Mouse (Mus musculus) adrenal gland, adult 8-10 months (tissue): ENCODE measurements around the gene Spata5. TPM values are rescaled to one million over a fixed set of nuclear protein-coding genes. Genes with fewer than 3 reads are reported as not detected.
"Not testable (repeated sequence)": the region's sequence is repeated elsewhere in the genome, so short reads cannot be mapped to it uniquely, and the experiment has no call there.

Experiments
- DNase-seq: peaks from one replicate; pipeline ENCODE4 v3.0.0; 2022
- total RNA-seq, 4 experiments: library from RNA; stranded (reverse); gene quantifications; 2 replicates each; pipeline ENCODE4 v1.2.4; 2022

Gene Spata5
- total RNA-seq, 4 experiments from 2014 or later = 35.1 to 47.3 (median 38.7) TPM

DNA sequence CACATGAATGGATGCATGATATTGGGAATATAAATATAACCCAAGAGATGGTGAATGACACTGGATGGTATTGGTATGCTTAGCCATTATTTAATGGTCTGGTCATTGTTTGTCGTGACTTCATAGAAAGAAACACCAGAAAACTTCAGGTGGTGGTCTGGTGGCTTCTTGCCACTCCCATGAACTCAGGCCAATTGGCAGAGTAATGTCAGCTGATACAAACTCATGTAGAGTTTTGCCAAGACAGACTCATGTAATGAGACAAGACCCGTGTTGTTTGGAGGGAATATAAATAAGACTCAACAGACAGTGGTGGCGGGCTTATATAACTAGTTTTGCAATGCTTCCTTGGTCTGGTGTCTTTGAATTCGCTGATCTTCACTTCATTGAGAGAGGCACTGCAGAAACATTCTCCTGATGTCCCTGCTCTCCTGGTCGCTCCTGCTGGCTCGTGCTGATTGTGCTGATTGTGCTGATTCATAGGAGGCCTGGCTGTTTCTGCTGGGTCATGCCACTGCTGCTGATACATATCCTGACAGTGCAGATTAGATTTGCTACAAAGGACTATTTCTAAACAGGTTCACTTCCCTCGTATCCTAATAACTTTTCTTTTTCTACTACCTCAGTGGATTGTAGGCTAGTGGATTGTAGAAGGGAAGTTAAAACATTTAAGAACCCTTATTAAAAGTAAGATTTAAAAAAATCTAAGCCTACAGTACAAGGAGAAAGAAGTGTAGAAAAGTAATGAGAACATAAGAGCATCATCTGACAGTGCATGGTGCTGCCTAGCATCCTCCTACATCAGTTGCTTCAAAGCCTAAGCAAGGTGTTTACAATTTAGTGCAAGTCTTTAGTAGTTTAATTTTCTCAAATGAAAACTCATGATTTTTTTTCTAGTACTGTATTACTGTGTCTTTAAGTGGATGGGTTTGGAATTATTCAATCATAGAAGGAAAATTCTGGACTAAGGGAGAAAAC is 90.6 kb downstream of the Spata5 start:
- DNase-seq = peak; percentile 4

DNA sequence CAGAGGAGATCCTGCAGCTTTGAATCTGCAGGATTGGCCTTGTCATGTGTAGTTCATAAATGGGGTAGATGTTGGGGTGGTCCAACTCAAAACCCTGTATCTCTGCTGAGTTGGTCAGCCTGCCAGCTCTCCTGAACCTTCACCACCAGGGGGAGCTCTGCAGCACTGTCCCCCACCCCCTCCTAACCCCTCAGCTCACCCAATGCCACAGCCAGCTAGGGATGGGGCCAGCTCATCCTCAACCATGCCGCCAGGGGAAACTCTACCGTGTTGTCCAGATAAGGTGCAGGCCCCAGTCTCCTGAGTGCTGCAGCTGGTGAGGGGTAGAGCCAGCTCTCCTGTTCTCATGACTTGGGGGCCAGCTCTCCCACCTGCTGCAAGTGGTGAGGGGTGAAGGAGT is 95.8 kb downstream of the Spata5 start:
- peak; percentile 9 for DNase-seq

- DNase-seq = no peak
Observed at GRCm38 (mm10) chr3:37516379-37516778, 96.7 kb downstream of the Spata5 start.

DNA sequence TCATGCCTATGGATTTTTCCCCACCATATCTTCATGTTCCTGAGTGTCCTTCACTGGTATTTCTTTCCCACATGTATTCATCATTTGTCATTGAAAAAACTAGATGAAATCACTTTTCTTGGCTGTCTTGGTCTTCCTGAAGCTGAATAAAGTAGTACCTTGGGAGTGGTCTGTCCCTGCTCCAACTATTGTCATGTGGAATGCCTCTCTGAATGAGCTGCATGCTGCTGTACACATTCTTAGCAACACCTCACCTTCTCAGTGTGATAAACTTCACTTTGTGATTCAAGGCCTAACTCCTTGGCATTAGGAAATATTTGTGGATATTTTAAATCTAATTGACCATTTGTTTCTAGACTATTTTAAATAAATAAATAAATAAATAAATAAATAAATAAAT is 98.9 kb downstream of the Spata5 start:
- no peak for DNase-seq

GRCm38 (mm10) chr3:37520334-37521023 is 100.8 kb downstream of the Spata5 start:
- no peak for DNase-seq

DNA sequence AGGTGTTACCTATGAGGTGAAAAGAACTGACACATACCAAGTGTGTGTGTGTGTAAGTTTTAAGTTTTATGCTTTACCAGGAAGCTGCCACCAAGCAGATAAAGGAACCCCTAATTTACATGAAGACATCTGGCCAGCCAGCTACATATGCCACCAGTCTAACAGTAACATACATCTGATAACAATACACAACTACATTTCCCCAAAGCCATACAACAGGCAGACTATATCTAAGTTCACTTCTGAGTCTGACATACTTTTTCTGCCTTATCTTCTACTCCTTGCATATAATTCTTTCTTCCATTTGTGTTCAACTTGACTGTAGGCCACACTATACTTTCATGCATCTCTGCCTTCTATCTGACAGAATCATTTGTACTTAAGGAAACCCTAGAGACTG is 112.4 kb downstream of the Spata5 start:
- DNase-seq = no peak

GRCm38 (mm10) chr3:37540701-37541100 is 121.0 kb downstream of the Spata5 start:
- DNase-seq = not testable (repeated sequence)

GRCm38 (mm10) chr3:37546351-37546750 is 126.7 kb downstream of the Spata5 start:
- DNase-seq = no peak

DNA sequence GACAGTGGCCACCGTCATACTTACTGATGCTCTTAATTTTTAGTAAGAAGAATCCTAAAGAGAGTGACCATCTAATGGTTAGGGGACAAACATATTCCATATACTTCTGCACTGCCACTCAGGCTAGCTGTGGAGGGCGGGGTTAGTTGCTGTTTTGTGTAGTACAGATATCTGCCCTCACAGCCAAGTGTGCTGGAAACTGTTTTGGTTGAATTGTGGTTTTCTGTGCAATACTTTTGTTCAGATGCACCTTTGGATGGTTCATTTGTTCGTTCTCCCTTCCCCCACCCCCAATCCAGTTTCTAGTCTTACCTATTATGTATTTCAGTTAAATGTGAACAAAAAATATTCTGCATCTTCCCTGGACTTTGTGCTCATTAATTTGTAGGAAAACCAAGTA is 130.5 kb downstream of the Spata5 start:
- no peak for DNase-seq

GRCm38 (mm10) chr3:37550594-37550993 is 130.9 kb downstream of the Spata5 start:
- DNase-seq = no peak

DNA sequence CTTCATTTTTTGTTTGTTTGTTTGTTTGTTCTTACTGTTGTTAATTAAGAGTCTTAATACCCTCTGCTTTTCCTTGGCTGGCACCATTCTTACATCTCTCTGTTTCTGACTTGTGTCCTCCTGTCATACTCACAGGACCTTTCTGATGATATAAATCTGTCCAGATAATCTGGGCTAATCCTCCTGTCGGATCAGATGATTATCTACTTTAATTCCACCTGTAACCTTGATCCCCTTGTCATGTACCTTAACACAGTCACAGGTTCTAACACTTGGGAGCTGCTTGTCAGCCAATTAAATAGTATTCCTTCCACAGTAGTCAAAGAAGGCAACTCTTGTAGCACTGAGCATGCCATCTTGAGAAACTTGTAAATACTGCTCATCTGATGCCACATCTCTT is 131.8 kb downstream of the Spata5 start:
- DNase-seq = no peak

DNA sequence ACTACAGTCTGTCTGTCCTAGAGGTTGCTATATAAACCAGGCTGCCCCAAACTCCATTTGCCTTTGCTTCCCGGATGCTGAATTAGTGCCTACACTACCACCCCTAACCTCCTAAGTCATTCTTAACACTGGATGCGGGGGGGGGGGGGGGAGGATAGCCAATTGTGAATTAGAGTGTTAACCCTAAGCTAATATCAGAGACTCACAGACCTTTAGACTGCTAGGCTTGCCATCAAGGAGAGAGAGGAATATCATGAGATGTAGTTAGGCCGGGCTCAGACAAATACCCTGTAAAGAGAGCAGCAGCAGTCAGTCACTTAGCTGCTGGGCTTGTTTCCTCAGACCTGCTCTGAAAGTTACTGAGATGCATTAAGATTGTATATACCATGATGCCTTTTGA is 132.5 kb downstream of the Spata5 start:
- DNase-seq = no peak

GRCm38 (mm10) chr3:37553371-37554033 is 133.8 kb downstream of the Spata5 start:
- DNase-seq = no peak

DNA sequence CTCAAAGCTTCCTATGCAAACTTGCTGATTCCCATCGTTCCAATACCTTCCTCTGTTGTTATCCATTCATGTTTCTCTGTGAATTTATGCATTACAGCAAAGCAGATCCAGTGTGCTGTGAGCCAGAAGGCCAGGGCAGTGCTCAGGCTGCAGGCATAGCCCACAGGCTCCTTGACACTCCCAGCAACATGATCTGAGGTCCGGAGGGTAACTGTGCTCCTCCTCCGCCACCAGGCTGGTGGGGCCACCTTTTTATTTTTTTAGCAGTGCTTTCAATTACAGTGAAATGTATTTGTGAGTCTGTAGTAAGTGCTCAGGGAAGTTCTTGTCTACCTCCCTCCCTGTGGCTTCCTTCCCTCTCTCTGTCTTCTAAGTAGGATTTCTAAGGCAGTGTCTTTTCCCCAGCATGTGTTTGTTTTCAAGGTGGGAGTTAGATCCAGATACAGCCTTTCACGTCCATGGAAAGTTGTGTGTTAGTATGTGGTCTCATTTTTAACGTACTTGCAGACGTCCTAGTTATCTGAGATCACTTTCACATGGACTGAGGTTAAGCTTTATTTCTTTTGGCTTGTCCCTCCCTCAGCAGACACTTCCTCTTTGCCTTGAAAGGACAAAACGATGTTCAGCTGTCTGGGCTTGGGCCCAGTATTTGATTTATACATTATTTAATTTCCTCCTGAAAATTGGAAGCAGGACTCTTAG is 136.9 kb downstream of the Spata5 start:
- DNase-seq = no peak

- DNase-seq = no peak
Observed at GRCm38 (mm10) chr3:37557741-37558479, 138.2 kb downstream of the Spata5 start.

DNA sequence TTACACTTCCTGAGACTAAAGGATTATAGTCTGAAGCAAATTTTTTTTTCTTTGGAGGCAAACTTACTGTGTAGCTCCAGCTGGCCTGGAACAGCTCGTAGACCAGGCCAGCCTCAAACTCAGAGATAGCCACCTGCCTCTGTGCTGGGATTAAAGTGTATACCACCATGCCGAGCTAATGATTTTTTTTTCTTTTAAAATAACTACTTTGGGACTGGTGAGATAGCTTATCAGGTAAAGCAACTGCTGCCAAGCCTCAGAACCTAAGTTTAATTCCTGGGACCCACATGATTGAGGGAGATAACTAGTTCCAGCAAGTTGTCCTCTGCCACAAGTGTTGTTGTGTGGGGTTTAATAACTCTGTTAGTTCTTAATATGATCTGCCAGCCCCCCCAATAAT is 139.6 kb downstream of the Spata5 start:
- no peak for DNase-seq

DNA sequence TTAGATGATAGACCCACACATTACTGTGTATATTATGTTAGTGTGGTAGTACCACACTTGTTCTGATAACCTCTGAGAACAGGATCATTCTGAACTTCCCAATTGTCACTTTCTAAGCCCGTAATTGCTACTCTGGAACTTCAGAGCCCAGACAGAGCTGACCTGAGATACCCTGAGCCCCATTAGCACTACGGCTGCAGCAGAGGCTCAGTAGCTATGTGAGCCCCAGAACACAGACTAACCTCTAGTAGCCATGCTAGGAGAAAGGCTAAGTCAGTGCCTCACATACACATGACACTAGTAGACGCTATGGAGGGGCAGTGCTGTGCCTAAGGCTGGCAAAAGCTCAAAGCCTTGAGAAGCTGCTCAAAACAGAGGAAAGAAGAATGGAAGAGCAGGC is 141.8 kb downstream of the Spata5 start:
- DNase-seq = no peak

DNA sequence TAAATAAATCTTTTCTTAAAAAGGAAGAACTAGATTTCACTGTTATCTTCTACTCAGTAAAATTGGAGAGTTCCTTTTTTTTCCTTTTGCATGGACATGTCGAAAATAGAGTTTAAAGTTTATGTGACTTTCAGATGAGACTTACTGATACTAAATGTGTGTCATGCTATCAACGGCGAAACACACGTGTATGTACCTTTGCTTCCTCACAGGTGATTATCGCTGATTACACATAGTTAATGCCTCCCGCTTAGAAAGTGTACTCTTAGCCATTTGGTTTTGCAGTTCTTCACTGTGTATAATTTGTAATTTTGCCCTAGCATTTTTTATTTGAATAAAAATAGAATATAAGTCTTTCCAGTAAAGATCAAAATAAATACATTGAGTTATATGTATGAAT is 146.4 kb downstream of the Spata5 start:
- no peak for DNase-seq

- DNase-seq = no peak
Observed at GRCm38 (mm10) chr3:37567505-37567904, 147.8 kb downstream of the Spata5 start.

DNA sequence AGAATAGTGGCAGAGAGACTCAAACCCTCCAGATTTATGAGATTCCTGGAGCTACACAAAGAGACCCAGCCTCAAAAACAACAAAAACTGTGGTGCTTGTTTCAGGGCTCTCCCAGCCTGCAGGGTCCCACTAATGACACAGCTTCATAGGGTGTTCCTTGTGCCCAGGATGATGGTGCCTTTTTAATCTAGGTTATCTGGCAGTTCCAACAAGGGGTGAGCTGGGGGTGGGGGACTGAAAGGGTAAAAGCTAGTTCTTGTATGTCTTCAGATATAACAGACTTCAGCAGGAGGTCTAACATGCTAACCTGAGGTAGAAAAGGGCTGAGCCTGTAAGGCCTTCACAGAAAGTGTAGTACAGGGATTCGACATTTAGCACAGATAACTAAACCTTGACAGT is 149.1 kb downstream of the Spata5 start:
- DNase-seq = no peak

- no peak for DNase-seq
Observed at GRCm38 (mm10) chr3:37569661-37570566, 150.2 kb downstream of the Spata5 start.
